Mouse (Mus musculus): ENCODE measurements around the gene Cfap299. TPM values are rescaled to one million over a fixed set of nuclear protein-coding genes. Genes with fewer than 3 reads are reported as not detected.

The Cfap299 gene
- polyA plus RNA-seq, 1 experiment: not detected

DNA sequence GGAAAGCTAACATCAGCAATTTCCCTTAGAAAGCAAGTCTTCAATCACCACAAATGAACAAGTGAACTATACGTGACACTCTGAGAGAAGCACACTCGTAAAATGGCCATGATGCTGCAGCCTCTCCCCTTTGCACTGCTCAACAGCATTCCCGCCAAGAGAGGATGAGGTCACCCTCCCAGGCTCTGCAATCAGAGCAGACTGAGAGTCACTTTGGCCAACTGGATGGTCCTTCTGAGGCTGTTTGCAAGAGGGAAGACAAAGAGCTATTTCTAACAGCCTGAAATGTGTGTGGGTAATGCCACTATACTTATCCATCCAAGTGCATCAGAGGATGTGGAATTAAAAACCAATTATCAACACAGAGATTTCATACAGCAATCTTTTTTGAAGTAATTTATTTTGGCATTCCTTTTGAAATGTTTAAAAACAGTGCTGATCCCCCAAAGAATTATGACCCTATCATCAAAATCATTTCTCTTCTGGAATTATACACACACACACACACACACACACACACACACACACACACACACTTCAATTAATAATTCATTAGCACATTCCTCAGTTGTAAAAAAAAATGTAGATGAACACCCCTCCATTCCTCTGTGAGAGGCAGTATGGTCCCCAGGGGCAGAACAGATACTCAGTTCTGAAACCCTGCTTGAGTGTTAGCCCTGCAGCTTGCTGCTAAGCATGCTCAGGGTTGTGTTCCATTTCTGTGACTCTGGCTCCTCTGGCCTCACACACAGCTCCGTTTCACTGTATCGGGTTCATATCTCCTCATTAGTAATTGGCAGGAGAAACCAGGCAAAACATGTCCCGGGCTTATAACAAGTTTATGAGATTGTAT, 403.3 kb downstream of the Cfap299 start:
- Histone ChIP-seq H3K4me1 (ENCODE audit: control insufficient read depth, insufficient read depth, low read length) (no peaks in the 10 kb centered on the region), H3K4me3 (replicated peaks; ENCODE audit: control insufficient read depth, low read depth, low read length) (no peak overlapping the region), H3K27ac (ENCODE audit: control insufficient read depth, insufficient read depth, low read depth, low read length, poor library complexity) (no peak overlapping the region)
- TF ChIP-seq POLR2A (IDR thresholded peaks at IDR 0.05; ENCODE audit: borderline replicate concordance, control insufficient read depth, low read depth, low read length) (no peak), CTCF (IDR thresholded peaks at IDR 0.05; ENCODE audit: control insufficient read depth, insufficient read depth, low read length) (no peak)
- WGBS: 62% methylated on average over 6 of the region's 6 CpGs

DNA sequence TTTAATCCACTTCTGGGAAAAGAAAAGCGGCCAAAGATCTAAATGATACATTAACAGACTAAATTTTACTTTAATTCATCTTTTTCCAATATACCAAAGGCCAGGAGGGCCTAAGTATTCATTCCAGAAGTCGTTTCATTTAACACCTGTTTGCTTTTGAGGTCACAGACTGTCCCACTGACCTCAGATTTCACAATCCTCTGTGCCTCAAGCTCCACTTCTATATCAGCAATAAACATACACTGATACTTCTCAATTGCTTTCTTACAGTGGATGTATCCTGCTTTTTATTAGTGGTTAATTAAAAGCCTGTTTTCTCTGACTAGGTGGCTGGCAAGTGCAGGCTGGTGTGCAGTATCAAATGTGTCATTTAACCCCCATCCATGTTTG, 403.9 kb downstream of the Cfap299 start:
- 45% methylated on average over 2 of the region's 2 CpGs for WGBS
- TF ChIP-seq POLR2A (IDR thresholded peaks at IDR 0.05; ENCODE audit: borderline replicate concordance, control insufficient read depth, low read depth, low read length) (no peak), CTCF (IDR thresholded peaks at IDR 0.05; ENCODE audit: control insufficient read depth, insufficient read depth, low read length) (no peak)
- no peaks in the 10 kb centered on the region for H3K4me1 ChIP-seq (ENCODE audit: control insufficient read depth, insufficient read depth, low read length)
- no peak overlapping the region for H3K27ac ChIP-seq (ENCODE audit: control insufficient read depth, insufficient read depth, low read depth, low read length, poor library complexity)
- no peak overlapping the region for H3K4me3 ChIP-seq (replicated peaks; ENCODE audit: control insufficient read depth, low read depth, low read length)

DNA sequence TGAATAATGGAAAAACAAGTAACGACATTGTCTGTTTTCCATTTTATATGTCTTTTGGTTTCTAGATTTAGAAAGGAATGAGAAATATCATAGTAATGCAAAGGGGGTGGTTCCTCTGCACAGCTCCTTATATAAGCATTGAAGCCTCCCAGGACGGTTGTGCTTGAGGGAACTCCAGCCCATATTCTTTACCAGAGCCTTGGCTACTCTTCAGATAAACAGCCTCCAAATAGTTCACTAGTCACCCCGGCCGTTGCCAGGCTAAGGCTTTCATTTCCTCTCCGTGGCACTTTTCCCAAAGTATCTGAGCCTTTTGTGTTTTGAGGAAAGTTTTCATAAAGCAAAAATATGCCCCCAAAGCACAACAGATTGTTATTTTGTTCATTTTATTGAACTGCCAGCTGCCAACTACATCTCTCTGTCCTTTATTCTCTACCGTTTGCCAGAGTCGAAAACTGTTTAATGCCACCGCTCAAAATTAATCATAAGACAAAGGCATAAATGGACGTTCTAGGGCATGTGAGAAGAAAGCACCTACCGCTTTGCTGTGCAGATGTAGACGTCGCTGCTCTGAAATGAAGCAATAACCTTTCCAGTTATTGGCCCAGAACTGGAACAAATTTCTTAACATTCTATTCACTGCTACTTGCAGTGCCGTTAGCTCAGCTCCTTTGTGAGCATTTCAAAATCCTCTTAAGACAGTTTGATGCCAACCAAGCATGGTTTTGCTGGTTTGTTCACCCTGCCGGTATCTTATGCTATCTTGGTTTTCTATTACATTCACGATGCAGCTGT, 433.0 kb downstream of the Cfap299 start:
- TF ChIP-seq CTCF (IDR thresholded peaks at IDR 0.05; ENCODE audit: control insufficient read depth, insufficient read depth, low read length) (no peak), POLR2A (IDR thresholded peaks at IDR 0.05; ENCODE audit: borderline replicate concordance, control insufficient read depth, low read depth, low read length) (no peak)

DNA sequence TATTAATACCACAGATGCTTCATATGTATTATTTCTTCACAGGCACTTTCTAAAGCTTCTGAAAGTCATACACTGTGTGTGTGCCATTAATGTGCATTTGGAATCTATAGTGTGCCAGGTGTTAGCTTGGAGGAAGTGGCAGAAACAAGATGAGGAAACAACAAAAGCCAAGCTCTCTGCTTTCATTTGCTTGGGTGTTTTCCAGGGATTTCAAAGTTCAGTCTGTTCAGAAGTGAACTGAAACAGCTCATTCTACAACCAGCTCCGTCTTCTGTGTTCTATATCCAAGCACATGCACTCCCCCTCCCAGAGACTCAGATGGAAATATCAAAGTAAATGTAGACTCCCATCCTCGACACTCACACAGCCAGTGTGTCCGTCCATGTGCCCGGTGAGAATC, 449.5 kb downstream of the Cfap299 start:
- TF ChIP-seq CTCF (IDR thresholded peaks at IDR 0.05; ENCODE audit: control insufficient read depth, insufficient read depth, low read length) (no peak), POLR2A (IDR thresholded peaks at IDR 0.05; ENCODE audit: borderline replicate concordance, control insufficient read depth, low read depth, low read length) (no peak)
- 84% methylated on average over 4 of the region's 4 CpGs for WGBS
- H3K4me1 ChIP-seq (ENCODE audit: control insufficient read depth, insufficient read depth, low read length): no peaks in the 10 kb centered on the region
- no peak overlapping the region for H3K27ac ChIP-seq (ENCODE audit: control insufficient read depth, insufficient read depth, low read depth, low read length, poor library complexity)
- H3K4me3 ChIP-seq (replicated peaks; ENCODE audit: control insufficient read depth, low read depth, low read length): no peak overlapping the region

More for the DNA sequence above, 433.0 kb downstream of the Cfap299 start:
- Histone ChIP-seq H3K27ac (ENCODE audit: control insufficient read depth, insufficient read depth, low read depth, low read length, poor library complexity) (no peak overlapping the region), H3K4me3 (replicated peaks; ENCODE audit: control insufficient read depth, low read depth, low read length) (no peak overlapping the region), H3K4me1 (ENCODE audit: control insufficient read depth, insufficient read depth, low read length) (no peaks in the 10 kb centered on the region)
- WGBS: 80% methylated on average over 15 of the region's 15 CpGs

DNA sequence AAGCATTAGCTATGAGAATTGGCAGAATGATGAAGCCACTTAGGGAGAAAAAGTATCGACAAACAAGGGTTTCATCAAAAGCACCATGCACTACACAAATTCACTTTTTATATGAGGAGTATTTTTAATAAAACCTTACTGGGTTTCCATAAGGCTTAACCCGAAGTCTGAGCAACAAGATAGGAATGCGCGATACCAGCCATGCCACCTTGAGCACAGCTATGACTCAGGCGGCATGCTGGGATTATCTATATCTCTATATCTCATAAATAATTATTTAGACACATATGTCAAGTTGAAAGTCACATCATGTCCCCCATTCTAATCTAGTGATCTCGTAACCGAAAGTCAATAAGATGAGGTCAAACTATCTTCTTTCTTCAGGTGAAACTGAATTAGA, 453.0 kb downstream of the Cfap299 start:
- Histone ChIP-seq H3K4me3 (replicated peaks; ENCODE audit: control insufficient read depth, low read depth, low read length) (no peak overlapping the region), H3K4me1 (ENCODE audit: control insufficient read depth, insufficient read depth, low read length) (no peaks in the 10 kb centered on the region), H3K27ac (ENCODE audit: control insufficient read depth, insufficient read depth, low read depth, low read length, poor library complexity) (no peak overlapping the region)
- TF ChIP-seq CTCF (IDR thresholded peaks at IDR 0.05; ENCODE audit: control insufficient read depth, insufficient read depth, low read length): no peak
- no peak for TF ChIP-seq POLR2A (IDR thresholded peaks at IDR 0.05; ENCODE audit: borderline replicate concordance, control insufficient read depth, low read depth, low read length)
- WGBS: 88% methylated on average over 7 of the region's 7 CpGs

DNA sequence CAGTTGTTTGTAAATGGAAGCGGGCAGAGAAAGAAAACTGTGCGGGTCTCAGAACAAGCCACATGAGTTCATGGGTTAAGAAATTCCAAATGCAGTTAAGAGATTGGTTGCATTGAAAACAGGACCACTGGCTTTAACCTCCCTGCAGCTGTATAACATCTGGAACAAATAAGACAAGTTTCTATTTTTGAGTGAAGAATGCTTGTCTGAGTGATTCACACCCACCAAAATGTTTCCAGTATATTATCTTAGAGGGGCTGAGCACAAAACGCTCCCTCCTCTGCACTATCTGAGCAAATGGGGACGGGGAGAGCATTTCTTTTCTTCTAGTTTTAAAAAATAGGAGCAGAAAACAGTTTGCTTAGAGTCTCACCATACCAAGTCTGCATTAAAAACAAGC, 458.6 kb downstream of the Cfap299 start:
- Histone ChIP-seq H3K27ac (ENCODE audit: control insufficient read depth, insufficient read depth, low read depth, low read length, poor library complexity) (no peak overlapping the region), H3K4me3 (replicated peaks; ENCODE audit: control insufficient read depth, low read depth, low read length) (no peak overlapping the region), H3K4me1 (ENCODE audit: control insufficient read depth, insufficient read depth, low read length) (no peaks in the 10 kb centered on the region)
- TF ChIP-seq POLR2A (IDR thresholded peaks at IDR 0.05; ENCODE audit: borderline replicate concordance, control insufficient read depth, low read depth, low read length): no peak
- TF ChIP-seq CTCF (IDR thresholded peaks at IDR 0.05; ENCODE audit: control insufficient read depth, insufficient read depth, low read length): no peak
- WGBS: 75% methylated on average over 4 of the region's 4 CpGs

- H3K4me3 ChIP-seq (replicated peaks; ENCODE audit: control insufficient read depth, low read depth, low read length): no peak overlapping the region
- H3K4me1 ChIP-seq (ENCODE audit: control insufficient read depth, insufficient read depth, low read length): no peaks in the 10 kb centered on the region
- no peak for TF ChIP-seq POLR2A (IDR thresholded peaks at IDR 0.05; ENCODE audit: borderline replicate concordance, control insufficient read depth, low read depth, low read length)
- no peak for TF ChIP-seq CTCF (IDR thresholded peaks at IDR 0.05; ENCODE audit: control insufficient read depth, insufficient read depth, low read length)
- 70% methylated on average over 7 of the region's 7 CpGs for WGBS
- H3K27ac ChIP-seq (ENCODE audit: control insufficient read depth, insufficient read depth, low read depth, low read length, poor library complexity): no peak overlapping the region
These were observed 459.5 kb downstream of the Cfap299 start for GRCm38 (mm10) chr5:98788568-98788967.

DNA sequence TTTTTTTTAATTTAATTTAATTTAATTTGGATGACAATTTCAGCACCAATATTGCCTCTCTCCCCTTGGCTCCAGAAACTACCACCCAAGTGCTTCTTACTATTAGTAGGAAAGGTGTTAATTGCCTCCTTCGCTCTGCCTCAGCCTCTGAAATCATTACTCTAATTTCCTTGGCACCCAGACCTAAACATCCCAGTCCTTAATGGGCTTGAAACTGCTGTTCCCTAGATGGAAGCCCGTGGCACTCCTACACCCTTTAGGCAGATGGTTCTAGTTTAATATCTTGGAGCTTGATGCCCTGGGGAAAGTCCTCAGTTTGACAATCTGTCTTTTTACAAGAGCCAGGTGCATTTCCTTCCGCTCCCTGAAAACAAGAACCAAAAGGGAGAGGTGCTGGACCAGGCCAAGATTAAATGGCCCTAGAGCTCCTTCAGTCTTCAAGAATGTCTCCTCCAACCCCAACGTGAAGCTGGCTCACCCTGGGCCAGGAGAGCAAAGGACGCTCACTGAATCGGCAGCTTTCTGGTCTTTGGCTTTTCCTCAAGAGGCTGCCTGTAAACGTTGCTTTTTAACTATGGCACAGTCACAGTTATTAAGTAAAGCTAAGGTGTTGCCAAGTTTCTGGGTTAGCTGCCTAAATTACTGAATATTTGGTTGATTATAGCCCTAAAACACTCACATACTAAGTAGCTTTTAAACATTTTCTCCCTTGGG, 461.9 kb downstream of the Cfap299 start:
- no peaks in the 10 kb centered on the region for H3K4me1 ChIP-seq (ENCODE audit: control insufficient read depth, insufficient read depth, low read length)
- no peak overlapping the region for H3K27ac ChIP-seq (ENCODE audit: control insufficient read depth, insufficient read depth, low read depth, low read length, poor library complexity)
- no peak for TF ChIP-seq CTCF (IDR thresholded peaks at IDR 0.05; ENCODE audit: control insufficient read depth, insufficient read depth, low read length)
- TF ChIP-seq POLR2A (IDR thresholded peaks at IDR 0.05; ENCODE audit: borderline replicate concordance, control insufficient read depth, low read depth, low read length): no peak
- no peak overlapping the region for H3K4me3 ChIP-seq (replicated peaks; ENCODE audit: control insufficient read depth, low read depth, low read length)
- 65% methylated on average over 7 of the region's 7 CpGs for WGBS
